Mouse (Mus musculus) ES-E14 (cell line): ENCODE results near the gene Serinc2. TPM values are rescaled to one million over a fixed set of nuclear protein-coding genes. Genes with fewer than 3 reads are reported as not detected.
"Not testable (repeated sequence)": the region's sequence is repeated elsewhere in the genome, so short reads cannot be mapped to it uniquely, and the experiment has no call there.

ENCODE experiments used
- DNase-seq: peaks from one replicate; pipeline ENCODE4 v3.0.0-alpha.2; 2013; ENCODE audit warnings: low read depth, low spot score
- H3K27ac ChIP-seq: 2 replicates; pipeline ENCODE4 v1.5.1; 2012; ENCODE audit warnings: low read depth, mild to moderate bottlenecking, low read length, moderate library complexity, mixed read lengths; ENCODE audit not compliant: poor library complexity, insufficient read depth, severe bottlenecking
- H3K36me3 ChIP-seq: 2 replicates; pipeline ENCODE4 v1.6.1; 2012; ENCODE audit warnings: mild to moderate bottlenecking, low read length, moderate library complexity, mixed read lengths; ENCODE audit not compliant: control insufficient read depth, poor library complexity, insufficient read depth, severe bottlenecking
- H3K4me1 ChIP-seq, 2 experiments: fragments of 150-350 bp in 1 of 2; sonication (generic) in 1 of 2; 2 replicates each; pipeline ENCODE4 v1.6.1; 2012; ENCODE audit warnings: low read length in 2 of 2, mild to moderate bottlenecking in 1 of 2, mixed read lengths in 1 of 2; ENCODE audit not compliant: control insufficient read depth in 2 of 2, insufficient read depth in 2 of 2, poor library complexity in 1 of 2
- H3K4me3 ChIP-seq, 2 experiments: fragments of 150-350 bp in 1 of 2; sonication (generic) in 1 of 2; 2 replicates each; pipeline ENCODE4 v1.5.1; 2012; ENCODE audit warnings: low read length in 2 of 2, low read depth in 1 of 2, mild to moderate bottlenecking in 1 of 2, mixed read lengths in 1 of 2; ENCODE audit not compliant: insufficient read depth in 1 of 2, poor library complexity in 1 of 2, severe bottlenecking in 1 of 2
- H3K9ac ChIP-seq: 2 replicates; pipeline ENCODE4 v1.6.1; 2012; ENCODE audit warnings: low read depth, mild to moderate bottlenecking, low read length, mixed read lengths; ENCODE audit not compliant: poor library complexity, insufficient read depth, severe bottlenecking
- H3K9me3 ChIP-seq: fragments of 150-350 bp; sonication (generic); 2 replicates; pipeline ENCODE4 v1.6.1; 2012; ENCODE audit warnings: low read depth, mild to moderate bottlenecking, low read length; ENCODE audit not compliant: control insufficient read depth, insufficient read depth
- CHD2 ChIP-seq: IDR thresholded peaks from 2 replicates; pipeline ENCODE4 v1.6.1; 2014; ENCODE audit warnings: mild to moderate bottlenecking, low read depth, low read length, inconsistent platforms
- HCFC1 ChIP-seq: IDR thresholded peaks from 2 replicates; pipeline ENCODE4 v1.6.1; 2012; ENCODE audit warnings: low read length, inconsistent platforms, borderline replicate concordance; ENCODE audit not compliant: insufficient read depth
- MAFK ChIP-seq: IDR thresholded peaks from 2 replicates; pipeline ENCODE4 v1.6.1; 2014; ENCODE audit warnings: mild to moderate bottlenecking, low read depth, low read length, inconsistent platforms; ENCODE audit not compliant: insufficient read depth
- ZC3H11A ChIP-seq: IDR thresholded peaks from 2 replicates; pipeline ENCODE4 v1.6.1; 2012; ENCODE audit warnings: low read depth, mild to moderate bottlenecking, inconsistent platforms, low read length, borderline replicate concordance
- ZNF384 ChIP-seq: IDR thresholded peaks from 2 replicates; pipeline ENCODE4 v1.6.1; 2012; ENCODE audit warnings: low read depth, low read length, inconsistent platforms
- in situ Hi-C, 2 experiments: fragments of 600-800 bp; cut with MboI; formaldehyde crosslinking; loops; one replicate each; pipeline ENCODE4 v1.15.1; 2025; ENCODE audit warnings: low sequenced_read_pairs in 2 of 2, inconsistent platforms in 1 of 2; ENCODE audit not compliant: unreplicated experiment in 2 of 2
- total RNA-seq: library from RNA; depleted of rRNA; stranded (reverse); fragments of 300-350 nt; gene quantifications from 2 replicates; pipeline ENCODE4 v1.2.3, GENCODE M21; 2012

Serinc2 gene
- total RNA-seq, 1 experiment: 4.6 TPM

- Histone ChIP-seq H3K36me3 (no peaks in the 10 kb centered on the region), H3K9ac (no peak overlapping the region), H3K9me3 (no peaks in the 10 kb centered on the region), H3K4me3 (no peak overlapping the region), H3K4me1 (peaks cover 0 to 3% of the 10 kb centered on the region in 2 experiments; a peak in 1 of 4 replicates), H3K27ac (no peak overlapping the region)
- in situ Hi-C loops: no loop called here
- peak; percentile 93 for DNase-seq
- TF ChIP-seq CHD2 (no peak), ZC3H11A (peak; percentile 43; the same call in 1 of the 2 replicates)
Measured at GRCm38 (mm10) chr4:130246132-130246531, 32.9 kb downstream of the Serinc2 start.

- no peak for TF ChIP-seq MAFK
- no peak for TF ChIP-seq CHD2
- no peak for TF ChIP-seq HCFC1
- TF ChIP-seq ZNF384: no peak
- TF ChIP-seq ZC3H11A: no peak
- H3K9ac ChIP-seq: no peak overlapping the region
- peaks cover 0 to 10% of the 10 kb centered on the region in 2 experiments; a peak in 1 of 4 replicates for H3K4me1 ChIP-seq
- no peak overlapping the region for H3K27ac ChIP-seq
- in situ Hi-C loops: no loop called here
- no peaks in the 10 kb centered on the region for H3K9me3 ChIP-seq
- no peaks in the 10 kb centered on the region for H3K36me3 ChIP-seq
- no peak for DNase-seq
- H3K4me3 ChIP-seq: no peak overlapping the region
Measured at GRCm38 (mm10) chr4:130244749-130245148, 34.3 kb downstream of the Serinc2 start.

GRCm38 (mm10) chr4:130243621-130244020 is 35.4 kb downstream of the Serinc2 start:
- not testable (repeated sequence) for H3K4me3 ChIP-seq, DNase-seq, H3K27ac ChIP-seq

GRCm38 (mm10) chr4:130242956-130243355 is 36.0 kb downstream of the Serinc2 start:
- no peak for TF ChIP-seq HCFC1
- TF ChIP-seq ZC3H11A: no peak
- TF ChIP-seq MAFK: no peak
- TF ChIP-seq CHD2: no peak
- no peak for TF ChIP-seq ZNF384
- H3K27ac ChIP-seq: no peak overlapping the region
- no peaks in the 10 kb centered on the region for H3K9me3 ChIP-seq
- H3K4me3 ChIP-seq: no peak overlapping the region
- no peaks in the 10 kb centered on the region for H3K36me3 ChIP-seq
- DNase-seq: no peak
- H3K9ac ChIP-seq: no peak overlapping the region
- in situ Hi-C loops: no loop called here
- H3K4me1 ChIP-seq: peaks cover 0 to 11% of the 10 kb centered on the region in 2 experiments; a peak in 1 of 4 replicates

More at GRCm38 (mm10) chr4:130243621-130244020, 35.4 kb downstream of the Serinc2 start:
- H3K4me1 ChIP-seq: peaks cover 0 to 11% of the 10 kb centered on the region in 2 experiments; a peak in 1 of 4 replicates
- in situ Hi-C loops, H3K36me3 ChIP-seq, H3K9ac ChIP-seq, H3K9me3 ChIP-seq: not testable (repeated sequence)

GRCm38 (mm10) chr4:130240695-130241094 is 38.3 kb downstream of the Serinc2 start:
- H3K27ac ChIP-seq: no peak overlapping the region; the same call in 1 of the 2 replicates
- in situ Hi-C loops: no loop called here
- peak; percentile 70 for DNase-seq

More at GRCm38 (mm10) chr4:130240695-130241094, 38.3 kb downstream of the Serinc2 start:
- no peak overlapping the region for H3K9ac ChIP-seq
- peaks cover 0 to 8% of the 10 kb centered on the region in 2 experiments; a peak in 1 of 4 replicates for H3K4me1 ChIP-seq
- H3K9me3 ChIP-seq: no peaks in the 10 kb centered on the region
- H3K36me3 ChIP-seq: no peaks in the 10 kb centered on the region
- no peak overlapping the region for H3K4me3 ChIP-seq
- TF ChIP-seq HCFC1 (no peak), ZNF384 (no peak), MAFK (no peak), ZC3H11A (no peak), CHD2 (no peak)
